Comparison of ENCODE assay signal across 7 mouse cellular contexts in the genomic region with DNA sequence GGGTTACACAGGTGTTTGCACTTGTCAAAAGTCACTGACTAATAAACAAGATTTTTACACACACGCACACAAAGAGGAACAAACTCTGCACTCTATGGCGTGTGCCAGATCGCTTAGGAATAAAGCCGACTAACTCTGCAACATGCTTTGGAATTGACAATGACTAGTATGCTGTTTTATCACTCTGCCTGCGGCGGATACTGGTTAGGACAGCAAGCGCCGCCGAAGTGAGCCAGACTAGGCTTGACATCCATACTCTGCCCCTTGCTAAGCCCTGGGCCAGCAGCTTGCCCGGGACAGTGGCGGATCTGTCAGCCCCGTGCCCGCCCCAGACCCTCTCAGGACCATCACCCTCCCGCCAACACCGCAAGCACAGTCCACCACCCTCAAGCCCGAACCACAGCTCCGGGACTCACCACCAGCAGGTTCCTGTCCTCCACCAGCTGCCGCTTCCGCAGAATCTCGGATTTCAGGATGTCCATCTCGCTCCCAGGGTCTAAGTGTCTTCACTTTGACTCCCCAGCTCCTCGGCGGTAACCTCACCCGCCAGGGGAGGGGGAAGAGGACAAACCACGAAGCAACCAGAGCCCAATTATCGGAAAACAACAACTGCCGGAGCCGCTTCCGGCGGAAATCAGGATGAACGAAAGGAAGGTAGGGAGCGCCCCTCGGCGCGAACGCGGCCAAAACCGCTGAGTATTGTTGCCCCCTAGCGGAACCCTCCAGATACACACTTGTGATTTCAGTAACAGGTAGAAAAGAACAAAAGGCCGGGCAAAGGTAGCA. TPM values are rescaled to one million over a fixed set of nuclear protein-coding genes. Genes with fewer than 3 reads are reported as not detected.
A peak's percentile ranks its signal among the peaks of the same experiment; 100 is the strongest.
DNase-seq lines count a peak whose midpoint lies in the region; ATAC-seq lines count a peak whose summit lies in the region.

TSS of gene Prpf18 (minus strand) at position 614 of the 786 bp plus-strand sequence.

- H3K9me3 ChIP-seq in intestine, embryonic 15.5 days = no peaks in the 10 kb centered on the region
- no peaks in the 10 kb centered on the region for H3K9me3 ChIP-seq in midbrain, embryonic 10.5 days (replicated peaks)

- intact Hi-C loops in gastrocnemius, postnatal 36 days (cut with DNase I) = loop anchor here (5.0 kb wide), 2 partner anchors 154 to 211 kb away; no protein-coding TSS in a partner anchor
- intact Hi-C loops in left cerebral cortex, postnatal 25 days (cut with DNase I) = loop anchor here (2.0 kb wide), 2 partner anchors 153 to 213 kb away; no protein-coding TSS in a partner anchor

- peak within 1 kb of the TSS; percentile 71 for H3K27ac ChIP-seq in intestine, embryonic 15.5 days
- peak within 1 kb of the TSS; percentile 90 for H3K27ac ChIP-seq in midbrain, embryonic 10.5 days (replicated peaks)

- WGBS in intestine, embryonic 15.5 days = under 1% methylated on average over 40 of the region's 40 CpGs
- 2% methylated on average over 40 of the region's 40 CpGs for WGBS in midbrain, embryonic 10.5 days

- peak within 1 kb of the TSS; percentile 96 for H3K4me3 ChIP-seq in intestine, embryonic 15.5 days (replicated peaks)
- H3K4me3 ChIP-seq in midbrain, embryonic 10.5 days = peak within 1 kb of the TSS; percentile 96

- peak within 1 kb of the TSS; percentile 64 for H3K4me2 ChIP-seq in intestine, embryonic 15.5 days (replicated peaks)

- H3K36me3 ChIP-seq in intestine, embryonic 15.5 days = 0 out of 2 replicates have a peak, but pooled peaks cover 3% of the 10 kb centered on the region
- H3K36me3 ChIP-seq in midbrain, embryonic 10.5 days = peaks cover 11% of the 10 kb centered on the region

- H3K27me3 ChIP-seq in intestine, embryonic 15.5 days (replicated peaks) = no peaks in the 10 kb centered on the region
- no peaks in the 10 kb centered on the region for H3K27me3 ChIP-seq in midbrain, embryonic 10.5 days (ENCODE audit: low read depth, poor library complexity, severe bottlenecking)

- peak; percentile 86 to 87 for DNase-seq in adrenal gland, adult 18-20 months (ENCODE audit: low spot score in 2 of 2)
- DNase-seq in embryo, embryonic 11 days = peak; percentile 95
- peak; percentile 76 to 79 for DNase-seq in gastrocnemius, postnatal 36 days
- DNase-seq in left cerebral cortex, postnatal 25 days (ENCODE audit: low spot score in 2 of 2) = peak; percentile 85 to 90
- DNase-seq in midbrain, embryonic 10.5 days (ENCODE audit: low spot score) = peak; percentile 91
- peak; percentile 87 for DNase-seq in right cerebral cortex, postnatal 4 days

- peak within 1 kb of the TSS; percentile 94 for H3K9ac ChIP-seq in intestine, embryonic 15.5 days

- ATAC-seq in intestine, embryonic 15.5 days = peak; percentile 94

- peaks cover 3% of the 10 kb centered on the region for H3K4me1 ChIP-seq in intestine, embryonic 15.5 days (replicated peaks)
- peaks cover 18% of the 10 kb centered on the region for H3K4me1 ChIP-seq in midbrain, embryonic 10.5 days

RNA-seq across cellular contexts. Expression of gene Prpf18, which starts in this region (rescaled TPM):
- total RNA-seq in adrenal gland, adult 18-20 months (2021) = 10 to 100 TPM; 30.9 to 41.5 TPM
- total RNA-seq in gastrocnemius, postnatal 36 days (2021) = 10 to 100 TPM; 35.9 to 41.2 TPM
- polyA plus RNA-seq in intestine, embryonic 15.5 days (2015; fragmentation: Nextera tagmentation; extraction: Ambion mirVana) = 27.1 and 31.7 TPM in 2 replicates
- 10 to 100 TPM; 49.6 to 49.7 TPM for total RNA-seq in left cerebral cortex, postnatal 25 days (2021)
- 40.3 and 42.1 TPM in 2 replicates for polyA plus RNA-seq in midbrain, embryonic 10.5 days (2016; fragmentation: Nextera tagmentation; extraction: Ambion mirVana)

Comparison
In these comparisons a context has a peak if more than half of its experiments do, and no peak if none do; other contexts are left out.
1. Peak in every context shown above with its lines: DNase-seq, ATAC-seq, H3K4me3 ChIP-seq and H3K27ac ChIP-seq.